Mouse (Mus musculus): Measurements from ENCODE around the gene Tcl1b5.

DNA sequence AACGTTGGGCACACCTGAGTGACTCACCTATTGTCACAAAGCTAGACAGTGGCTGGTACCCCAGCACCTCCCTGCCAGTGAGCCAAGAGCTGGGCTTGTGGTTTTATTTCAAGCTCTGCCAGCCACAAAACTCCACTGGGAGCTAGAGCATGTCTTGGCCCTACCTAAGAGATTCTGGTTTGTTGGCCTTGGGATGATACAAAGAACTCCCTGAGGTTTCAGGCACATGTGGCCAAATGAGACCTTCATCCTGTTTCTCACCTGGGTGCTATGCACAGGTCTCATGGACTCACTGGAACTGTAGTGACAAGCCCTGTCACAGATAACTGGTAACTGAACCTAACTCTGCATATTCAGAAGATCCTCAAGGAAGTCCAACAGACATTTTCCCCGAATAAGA lies 48.5 kb upstream of the Tcl1b5 start:
- no peak for TF ChIP-seq EP300 (IDR thresholded peaks at IDR 0.05)
- no peak for TF ChIP-seq CTCF (IDR thresholded peaks at IDR 0.05)
